Mouse (Mus musculus) limb, embryonic 14.5 days (tissue): ENCODE data around the gene Abcd1. TPM values are rescaled to one million over a fixed set of nuclear protein-coding genes. Genes with fewer than 3 reads are reported as not detected.

Experiments
- ATAC-seq: fragments of 200-750 bp; cut with Nextera tagmentation; 2 replicates; pipeline ENCODE4 v1.8.0; 2017; ENCODE audit warnings: low read depth, moderate number of reproducible peaks, moderate TSS enrichment; ENCODE audit not compliant: low FRiP score
- DNase-seq: peaks from one replicate; pipeline ENCODE4 v3.0.0-alpha.2; 2015; ENCODE audit warnings: low spot score
- H3K27ac ChIP-seq: fragments of 300-500 bp; sonication (generic); replicated peaks from 2 replicates; pipeline ENCODE4 v1.5.1; 2014; ENCODE audit warnings: low read depth, mild to moderate bottlenecking, low read length, moderate library complexity, mixed read lengths
- H3K27me3 ChIP-seq: fragments of 300-500 bp; sonication (generic); 2 replicates; pipeline ENCODE4 v1.6.1; 2014; ENCODE audit warnings: low read length, mixed read lengths; ENCODE audit not compliant: control insufficient read depth, insufficient read depth
- H3K36me3 ChIP-seq: fragments of 300-500 bp; sonication (generic); 2 replicates; pipeline ENCODE4 v1.6.1; 2014; ENCODE audit warnings: mild to moderate bottlenecking, low read length, moderate library complexity, mixed read lengths; ENCODE audit not compliant: control insufficient read depth, insufficient read depth
- H3K4me1 ChIP-seq: fragments of 300-500 bp; sonication (generic); 2 replicates; pipeline ENCODE4 v1.6.1; 2014; ENCODE audit warnings: antibody characterized with exemption, low read length, mixed read lengths; ENCODE audit not compliant: control insufficient read depth, insufficient read depth
- H3K4me2 ChIP-seq: fragments of 300-500 bp; sonication (generic); replicated peaks from 2 replicates; pipeline ENCODE4 v1.6.1; 2014; ENCODE audit warnings: low read depth, mild to moderate bottlenecking, low read length, moderate library complexity; ENCODE audit not compliant: severe bottlenecking
- H3K4me3 ChIP-seq: fragments of 300-500 bp; sonication (generic); replicated peaks from 2 replicates; pipeline ENCODE4 v1.5.1; 2014; ENCODE audit warnings: low read length
- H3K9ac ChIP-seq: fragments of 300-500 bp; sonication (generic); 2 replicates; pipeline ENCODE4 v1.6.1; 2014; ENCODE audit warnings: mild to moderate bottlenecking, low read depth, low read length, moderate library complexity; ENCODE audit not compliant: severe bottlenecking
- H3K9me3 ChIP-seq: fragments of 300-500 bp; sonication (generic); 2 replicates; pipeline ENCODE4 v1.6.1; 2016; ENCODE audit warnings: low read length; ENCODE audit not compliant: control insufficient read depth
- POLR2A ChIP-seq: fragments of 200-500 bp; IDR thresholded peaks from 2 replicates; pipeline ENCODE4 v1.8.0; 2012; ENCODE audit warnings: inconsistent platforms, mild to moderate bottlenecking, moderate library complexity, borderline replicate concordance; ENCODE audit not compliant: insufficient read depth, insufficient read length; ENCODE audit errors: extremely low read depth
- WGBS: fragments of 180-500 bp; shearing (Covaris S2); extraction: QIAGEN DNeasy Blood & Tissue Kit; methylation state at CpG from one replicate; pipeline ENCODE4 v1.1.7; 2014; 5-methylcytosine and 5-hydroxymethylcytosine counted together
- polyA plus RNA-seq, 2 experiments: library from polyadenylated mRNA; depleted of rRNA in 1 of 2; stranded (reverse) in 1 of 2; unstranded in 1 of 2; fragments of >200 nt; fragmentation: Nextera tagmentation in 1 of 2; extraction: Ambion mirVana in 1 of 2; gene quantifications; 2 replicates each; pipeline versions ENCODE4 v1.2.1 to v1.2.3; 2012 to 2014

Gene Abcd1
- polyA plus RNA-seq (2012; rRNA removed) (20.2 and 25.3 TPM in 2 replicates), polyA plus RNA-seq (2014; fragmentation: Nextera tagmentation; extraction: Ambion mirVana) (15.2 and 16.8 TPM in 2 replicates)

DNA sequence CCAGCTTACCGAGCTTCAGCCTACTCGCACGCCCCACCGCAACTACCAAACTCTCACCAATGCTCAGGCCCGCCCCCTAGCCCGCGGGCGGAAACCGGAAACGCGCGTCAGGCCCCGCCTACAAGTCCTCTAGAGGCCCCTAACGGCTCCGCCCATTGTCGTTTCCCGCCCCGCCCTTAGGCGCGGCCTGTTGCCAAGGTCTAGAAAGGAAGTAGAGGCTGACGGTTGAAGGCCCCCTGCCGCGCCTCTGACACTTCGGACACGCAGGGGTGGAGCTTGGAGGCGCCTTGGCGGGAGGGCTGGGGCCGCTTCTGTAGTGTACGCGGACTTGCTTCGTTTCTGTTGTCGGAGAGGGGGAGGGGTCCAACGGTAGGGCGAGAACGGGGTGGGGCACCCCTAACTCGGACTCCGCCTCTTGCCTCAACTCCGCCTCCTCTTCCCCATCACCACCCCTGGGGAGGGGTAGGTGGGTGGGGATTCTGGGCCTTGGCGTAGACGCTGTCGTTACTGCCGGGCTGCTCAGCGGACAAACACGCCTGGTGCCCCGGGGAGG lies at the start of gene Abcd1, which contains the start of gene Bcap31:
TSS of gene Abcd1 (plus strand) at position 489 of the 553 bp plus-strand sequence.
TSS of gene Bcap31 (minus strand) at position 67 of the 553 bp plus-strand sequence.
- TF ChIP-seq POLR2A = 0 out of 2 replicates have a peak, but pooled peaks have one; percentile 30
- ATAC-seq (peak; percentile 93), DNase-seq (peak; percentile 93)
- Histone ChIP-seq H3K4me1 (peaks cover 20% of the 10 kb centered on the region), H3K9ac (peak within 1 kb of the TSS; percentile 61), H3K4me2 (peak within 1 kb of the TSS; percentile 60), H3K4me3 (peak within 1 kb of the TSS; percentile 51), H3K9me3 (no peaks in the 10 kb centered on the region), H3K27ac (peak within 1 kb of the TSS; percentile 78), H3K36me3 (peaks cover 6% of the 10 kb centered on the region), H3K27me3 (no peaks in the 10 kb centered on the region)
- 23% methylated on average over 32 of the region's 45 CpGs for WGBS

GRCm38 (mm10) chrX:73672031-73672431 lies 44.4 kb upstream of the Abcd1 start:
- H3K9me3 ChIP-seq = no peaks in the 10 kb centered on the region
- H3K27ac ChIP-seq = no peak overlapping the region
- DNase-seq (peak; percentile 44), ATAC-seq (peak; percentile 66; the same call in 1 of the 2 replicates)
- H3K9ac ChIP-seq = no peak overlapping the region
- WGBS = 57% methylated on average over 4 of the region's 4 CpGs
- H3K4me3 ChIP-seq = no peak overlapping the region
- peak overlapping the region; percentile 64 for H3K4me2 ChIP-seq
- H3K4me1 ChIP-seq = 0 out of 2 replicates have a peak, but pooled peaks cover 3% of the 10 kb centered on the region
- no peak for TF ChIP-seq POLR2A
- H3K27me3 ChIP-seq = no peaks in the 10 kb centered on the region
- H3K36me3 ChIP-seq = peaks cover 6% of the 10 kb centered on the region; the same call in 1 of the 2 replicates

DNA sequence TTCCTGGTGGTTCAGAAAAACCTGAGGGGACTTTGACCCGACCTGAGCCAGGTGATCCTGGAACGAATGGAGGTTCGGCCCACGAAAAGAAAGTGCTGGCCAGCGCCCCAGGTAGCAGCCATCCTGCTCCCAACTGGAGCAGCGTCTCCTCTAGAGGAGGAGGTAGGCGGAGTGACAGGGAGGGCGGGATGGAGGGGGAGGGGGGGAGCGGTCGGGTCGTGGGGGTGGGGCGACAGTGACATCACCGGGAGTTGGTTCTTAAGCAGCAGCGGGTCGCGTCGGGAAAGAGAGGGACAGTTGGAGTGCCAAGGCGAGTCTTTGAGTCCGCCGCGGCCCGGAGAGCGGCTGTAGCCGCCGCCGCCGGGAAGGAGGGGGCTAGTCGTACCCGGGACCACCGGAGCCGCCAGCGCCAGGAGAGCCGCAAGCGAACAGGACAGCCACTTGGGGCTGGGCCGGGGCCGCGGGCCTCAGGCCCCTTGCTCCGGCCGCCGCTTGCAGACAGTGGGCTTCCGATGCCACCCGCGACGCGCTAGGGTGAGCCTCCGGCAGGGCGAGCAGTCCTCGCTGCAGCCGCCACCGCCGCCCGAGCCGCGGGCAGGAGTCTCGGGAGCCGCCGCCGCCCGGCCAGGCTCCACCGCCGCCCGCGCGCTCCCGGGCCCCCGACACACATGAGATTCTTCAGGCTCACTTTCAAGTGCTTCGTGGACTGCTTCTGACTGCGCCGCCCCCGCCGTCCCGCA lies 43.3 kb upstream of the Abcd1 start, which contains the start of gene Slc6a8:
TSS of gene Slc6a8 (plus strand) at position 272 of the 740 bp plus-strand sequence.
- peak within 1 kb of the TSS; percentile 58 for H3K27ac ChIP-seq
- DNase-seq = peak; percentile 68
- peak within 1 kb of the TSS; percentile 55 for H3K4me3 ChIP-seq
- H3K4me2 ChIP-seq = peak within 1 kb of the TSS; percentile 64
- WGBS = 15% methylated on average over 24 of the region's 72 CpGs
- 0 out of 2 replicates have a peak, but pooled peaks cover 3% of the 10 kb centered on the region for H3K4me1 ChIP-seq
- H3K9me3 ChIP-seq = no peaks in the 10 kb centered on the region
- ATAC-seq = peak; percentile 78
- H3K9ac ChIP-seq = peak within 1 kb of the TSS; percentile 76
- peaks cover 9% of the 10 kb centered on the region; the same call in 1 of the 2 replicates for H3K36me3 ChIP-seq
- H3K27me3 ChIP-seq = no peaks in the 10 kb centered on the region
- TF ChIP-seq POLR2A = peak; percentile 49; the same call in 1 of the 2 replicates

GRCm38 (mm10) chrX:73673619-73673967 lies 42.8 kb upstream of the Abcd1 start:
- peak overlapping the region; percentile 55 for H3K4me3 ChIP-seq
- H3K9ac ChIP-seq = peak overlapping the region; percentile 76
- DNase-seq (no peak), ATAC-seq (no peak)
- peak overlapping the region; percentile 58 for H3K27ac ChIP-seq
- TF ChIP-seq POLR2A = no peak
- peaks cover 9% of the 10 kb centered on the region; the same call in 1 of the 2 replicates for H3K36me3 ChIP-seq
- 9% methylated on average over 11 of the region's 42 CpGs for WGBS
- 0 out of 2 replicates have a peak, but pooled peaks cover 3% of the 10 kb centered on the region for H3K4me1 ChIP-seq
- H3K4me2 ChIP-seq = peak overlapping the region; percentile 64
- H3K9me3 ChIP-seq = no peaks in the 10 kb centered on the region
- H3K27me3 ChIP-seq = no peaks in the 10 kb centered on the region
